Mouse (Mus musculus) limb, embryonic 11.5 days (tissue): Measurements from ENCODE around the gene Rbfox1. TPM values are rescaled to one million over a fixed set of nuclear protein-coding genes. Genes with fewer than 3 reads are reported as not detected.

ENCODE experiments used
- ATAC-seq: fragments of 200-750 bp; cut with Nextera tagmentation; 2 replicates; pipeline ENCODE4 v1.8.0; 2017; ENCODE audit warnings: low read depth; ENCODE audit not compliant: insufficient number of reproducible peaks, low FRiP score, low TSS enrichment
- DNase-seq: peaks from one replicate; pipeline ENCODE4 v3.0.0-alpha.2; 2015; ENCODE audit warnings: low spot score
- H3K27ac ChIP-seq: fragments of 300-500 bp; sonication (generic); replicated peaks from 2 replicates; pipeline ENCODE4 v1.5.1; 2014; ENCODE audit warnings: low read depth, mild to moderate bottlenecking, low read length
- H3K27me3 ChIP-seq: fragments of 300-500 bp; sonication (generic); 2 replicates; pipeline ENCODE4 v1.6.1; 2014; ENCODE audit warnings: mild to moderate bottlenecking, low read length, mixed read lengths; ENCODE audit not compliant: control insufficient read depth, insufficient read depth
- H3K36me3 ChIP-seq: fragments of 300-500 bp; sonication (generic); 2 replicates; pipeline ENCODE4 v1.6.1; 2014; ENCODE audit warnings: mild to moderate bottlenecking, low read length, moderate library complexity, mixed read lengths; ENCODE audit not compliant: control insufficient read depth, insufficient read depth
- H3K4me1 ChIP-seq: fragments of 300-500 bp; sonication (generic); 2 replicates; pipeline ENCODE4 v1.6.1; 2014; ENCODE audit warnings: low read length, mixed read lengths; ENCODE audit not compliant: control insufficient read depth, insufficient read depth
- H3K4me2 ChIP-seq: fragments of 300-500 bp; sonication (generic); 2 replicates; pipeline ENCODE4 v1.6.1; 2014; ENCODE audit warnings: low read depth, mild to moderate bottlenecking, moderate library complexity; ENCODE audit not compliant: severe bottlenecking
- H3K4me3 ChIP-seq: fragments of 300-500 bp; sonication (generic); 2 replicates; pipeline ENCODE4 v1.5.1; 2014; ENCODE audit warnings: low read depth, low read length
- H3K9ac ChIP-seq: fragments of 300-500 bp; sonication (generic); 2 replicates; pipeline ENCODE4 v1.6.1; 2014; ENCODE audit warnings: mild to moderate bottlenecking, low read length
- H3K9me3 ChIP-seq: fragments of 300-500 bp; sonication (generic); 2 replicates; pipeline ENCODE4 v1.6.1; 2016; ENCODE audit warnings: low read length; ENCODE audit not compliant: control insufficient read depth
- WGBS: fragments of 180-500 bp; shearing (Covaris S2); extraction: QIAGEN DNeasy Blood & Tissue Kit; methylation state at CpG from one replicate; pipeline ENCODE4 v1.1.7; 2014; 5-methylcytosine and 5-hydroxymethylcytosine counted together
- polyA plus RNA-seq: library from polyadenylated mRNA; unstranded; fragments of >200 nt; fragmentation: Nextera tagmentation; extraction: Ambion mirVana; gene quantifications from 2 replicates; pipeline ENCODE4 v1.2.1, GENCODE M21; 2014

Gene Rbfox1
- polyA plus RNA-seq, 1 experiment from 2014 or later: 0.81 TPM

- WGBS: 68% methylated on average over 4 of the region's 4 CpGs
- ATAC-seq: no peak
- no peak for DNase-seq
- Histone ChIP-seq H3K27me3 (no peaks in the 10 kb centered on the region), H3K9me3 (no peaks in the 10 kb centered on the region), H3K36me3 (no peaks in the 10 kb centered on the region), H3K27ac (no peak overlapping the region), H3K4me3 (no peak overlapping the region), H3K4me1 (no peaks in the 10 kb centered on the region), H3K9ac (no peak overlapping the region), H3K4me2 (no peak overlapping the region)
Observed at GRCm38 (mm10) chr16:5940016-5940415, 54.9 kb downstream of the Rbfox1 start.

- Histone ChIP-seq H3K27ac (no peak overlapping the region), H3K4me3 (no peak overlapping the region), H3K4me1 (no peaks in the 10 kb centered on the region), H3K27me3 (no peaks in the 10 kb centered on the region), H3K9ac (no peak overlapping the region), H3K36me3 (no peaks in the 10 kb centered on the region), H3K9me3 (no peaks in the 10 kb centered on the region), H3K4me2 (no peak overlapping the region)
- 79% methylated on average over 1 of the region's 1 CpGs for WGBS
- DNase-seq: no peak
- no peak for ATAC-seq
Observed at GRCm38 (mm10) chr16:5945682-5946081, 60.5 kb downstream of the Rbfox1 start.

DNA sequence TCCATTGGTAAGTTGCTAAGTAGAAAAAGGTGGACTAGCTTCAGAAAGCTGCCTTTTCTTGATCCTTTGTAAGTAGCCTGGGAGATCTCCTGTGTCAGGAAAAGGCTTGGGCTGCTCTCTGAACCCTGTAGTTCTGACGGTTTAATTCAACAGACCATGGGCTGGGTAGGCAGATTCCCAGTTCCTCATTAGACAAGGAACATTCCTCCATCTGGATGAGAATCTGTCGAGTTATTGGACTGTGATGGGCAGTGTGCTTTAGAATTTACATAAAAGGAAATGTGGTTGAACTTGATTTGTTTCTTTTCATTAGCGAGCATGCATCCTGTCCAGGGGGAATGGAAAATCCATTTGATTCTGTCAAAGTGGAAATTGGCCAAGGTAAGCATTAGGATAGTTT, 68.0 kb downstream of the Rbfox1 start:
- Histone ChIP-seq H3K4me1 (no peaks in the 10 kb centered on the region), H3K4me3 (no peak overlapping the region), H3K9me3 (no peaks in the 10 kb centered on the region), H3K27me3 (no peaks in the 10 kb centered on the region), H3K9ac (no peak overlapping the region), H3K4me2 (no peak overlapping the region), H3K36me3 (no peaks in the 10 kb centered on the region), H3K27ac (no peak overlapping the region)
- DNase-seq: no peak
- 81% methylated on average over 3 of the region's 3 CpGs for whole genome bisulfite sequencing
- ATAC-seq: no peak

GRCm38 (mm10) chr16:5957418-5957817, 72.3 kb downstream of the Rbfox1 start:
- no peak overlapping the region for H3K4me3 ChIP-seq
- DNase-seq (no peak), ATAC-seq (no peak)
- H3K4me1 ChIP-seq: no peaks in the 10 kb centered on the region
- no peak overlapping the region for H3K27ac ChIP-seq
- WGBS: 55% methylated on average over 4 of the region's 4 CpGs
- no peaks in the 10 kb centered on the region for H3K9me3 ChIP-seq
- H3K36me3 ChIP-seq: no peaks in the 10 kb centered on the region
- H3K27me3 ChIP-seq: no peaks in the 10 kb centered on the region
- H3K4me2 ChIP-seq: no peak overlapping the region
- no peak overlapping the region for H3K9ac ChIP-seq

GRCm38 (mm10) chr16:5961786-5962185, 76.6 kb downstream of the Rbfox1 start:
- no peaks in the 10 kb centered on the region for H3K36me3 ChIP-seq
- H3K9me3 ChIP-seq: no peaks in the 10 kb centered on the region
- DNase-seq: no peak
- H3K4me2 ChIP-seq: no peak overlapping the region
- no peak overlapping the region for H3K27ac ChIP-seq
- no peaks in the 10 kb centered on the region for H3K27me3 ChIP-seq
- H3K4me3 ChIP-seq: no peak overlapping the region
- ATAC-seq: no peak
- H3K4me1 ChIP-seq: no peaks in the 10 kb centered on the region
- H3K9ac ChIP-seq: no peak overlapping the region
- WGBS: 82% methylated on average over 3 of the region's 3 CpGs

DNA sequence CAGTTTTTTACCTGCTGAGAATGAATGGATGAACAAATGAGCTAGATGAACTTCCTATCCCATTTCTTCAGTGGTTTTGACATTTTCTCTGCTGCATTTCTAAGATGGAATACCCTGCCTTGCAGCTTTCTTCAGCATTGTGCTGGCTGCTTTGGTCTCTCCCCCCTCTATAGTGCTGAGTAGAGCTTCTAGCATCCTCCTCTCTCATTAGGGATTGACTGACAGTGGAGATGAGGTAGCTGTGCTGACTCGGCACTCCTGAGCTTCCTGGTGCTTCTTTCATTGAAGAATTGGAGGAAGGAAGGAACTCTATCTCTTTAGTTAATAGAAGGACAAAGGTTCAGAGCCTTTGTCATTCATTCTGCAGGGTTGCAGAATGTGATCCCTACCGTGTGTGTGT, 89.0 kb downstream of the Rbfox1 start:
- no peaks in the 10 kb centered on the region for H3K9me3 ChIP-seq
- ATAC-seq (no peak), DNase-seq (no peak)
- no peaks in the 10 kb centered on the region for H3K4me1 ChIP-seq
- H3K36me3 ChIP-seq: no peaks in the 10 kb centered on the region
- H3K9ac ChIP-seq: no peak overlapping the region
- H3K27me3 ChIP-seq: no peaks in the 10 kb centered on the region
- H3K4me2 ChIP-seq: no peak overlapping the region
- H3K4me3 ChIP-seq: no peak overlapping the region
- H3K27ac ChIP-seq: no peak overlapping the region
- 82% methylated on average over 2 of the region's 2 CpGs for WGBS

DNA sequence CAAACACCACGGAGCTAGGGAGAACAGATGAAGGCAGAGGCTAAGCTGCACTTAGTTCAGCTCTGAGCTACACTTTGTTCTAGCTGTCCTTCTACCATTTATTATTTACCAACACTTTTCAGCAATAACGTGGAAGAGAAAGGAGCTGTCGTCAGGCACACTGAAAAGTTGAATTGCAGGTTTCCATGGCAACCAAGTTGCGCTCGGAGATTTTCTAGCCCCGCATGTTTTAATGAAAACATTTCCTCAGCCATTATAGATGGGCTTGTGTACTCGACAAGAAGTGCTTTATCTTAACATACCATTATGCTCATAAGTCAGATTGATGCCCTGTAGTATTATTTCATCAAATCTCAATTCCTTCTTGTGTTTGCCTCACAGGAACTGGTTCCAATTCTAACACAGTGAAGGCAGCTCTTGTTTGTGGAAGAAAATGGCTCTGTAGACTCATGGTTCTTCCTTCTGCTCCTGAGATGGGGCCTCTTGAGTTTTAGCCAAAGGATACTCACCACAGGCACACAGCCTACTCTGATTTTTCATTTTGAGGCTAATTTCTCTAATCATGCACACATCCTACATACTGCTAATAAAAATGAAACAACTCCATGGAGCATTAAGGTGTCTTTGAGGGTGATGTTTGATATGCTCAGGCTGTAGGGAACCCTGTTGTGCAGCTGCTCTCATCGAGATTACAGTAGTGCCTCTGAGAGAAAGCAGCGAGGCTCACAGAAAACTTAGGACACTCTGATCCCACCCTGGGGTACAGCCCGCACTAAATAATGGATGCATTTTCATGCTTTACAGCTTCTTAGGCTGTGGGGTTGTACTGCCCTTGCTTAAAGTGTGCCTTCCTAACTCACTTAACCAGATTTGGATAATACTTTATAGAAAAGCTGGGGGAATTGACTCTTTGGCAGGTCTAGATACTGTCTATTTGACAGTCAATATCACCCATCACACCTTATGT, 107.2 kb downstream of the Rbfox1 start:
- Histone ChIP-seq H3K4me2 (no peak overlapping the region), H3K27me3 (no peaks in the 10 kb centered on the region), H3K9me3 (no peaks in the 10 kb centered on the region), H3K36me3 (no peaks in the 10 kb centered on the region), H3K9ac (no peak overlapping the region), H3K27ac (no peak overlapping the region), H3K4me3 (no peak overlapping the region), H3K4me1 (no peaks in the 10 kb centered on the region)
- 66% methylated on average over 10 of the region's 10 CpGs for WGBS
- ATAC-seq (no peak), DNase-seq (no peak)

GRCm38 (mm10) chr16:5997136-5997535, 112.0 kb downstream of the Rbfox1 start:
- 71% methylated on average over 4 of the region's 4 CpGs for WGBS
- Histone ChIP-seq H3K4me1 (no peaks in the 10 kb centered on the region), H3K27me3 (no peaks in the 10 kb centered on the region), H3K27ac (no peak overlapping the region), H3K9ac (no peak overlapping the region), H3K4me3 (no peak overlapping the region), H3K36me3 (no peaks in the 10 kb centered on the region), H3K4me2 (no peak overlapping the region), H3K9me3 (no peaks in the 10 kb centered on the region)
- no peak for DNase-seq
- ATAC-seq: no peak
